Mouse (Mus musculus): ENCODE data around the gene Cdc25b. TPM values are rescaled to one million over a fixed set of nuclear protein-coding genes. Genes with fewer than 3 reads are reported as not detected.

Gene Cdc25b
- polyA plus RNA-seq, 1 experiment from 2014 or later: 76.4 TPM

DNA sequence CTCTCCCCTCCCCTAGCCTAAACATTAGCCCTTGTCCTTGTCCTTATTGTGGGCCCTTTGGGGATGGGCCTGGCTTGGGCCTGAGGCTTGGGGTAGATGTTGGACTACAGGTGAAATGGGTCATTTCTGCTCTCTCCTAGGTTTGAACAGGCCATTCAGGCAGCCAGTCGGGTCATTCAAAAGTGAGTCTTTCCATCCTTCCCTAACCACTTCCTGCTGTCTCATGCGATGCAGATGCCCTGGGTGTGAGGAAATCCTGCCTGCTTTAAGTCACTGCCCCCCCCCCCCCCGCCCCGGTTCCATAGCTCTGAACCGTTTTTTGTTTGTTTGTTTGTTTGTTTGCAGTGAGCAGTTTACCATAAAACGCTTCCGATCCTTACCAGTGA is 4.2 kb downstream of the Cdc25b start:
- Histone ChIP-seq H3K9me3 (ENCODE audit: control insufficient read depth, low read length) (no peaks in the 10 kb centered on the region), H3K4me1 (replicated peaks; ENCODE audit: control insufficient read depth, insufficient read depth, low read length) (peaks cover 40% of the 10 kb centered on the region), H3K9ac (ENCODE audit: low read depth, low read length) (no peak overlapping the region), H3K4me3 (ENCODE audit: low read depth, low read length) (no peak overlapping the region), H3K36me3 (ENCODE audit: control insufficient read depth, insufficient read depth, low read length) (peaks cover 18% of the 10 kb centered on the region), H3K27ac (ENCODE audit: low read depth, low read length) (no peak overlapping the region), H3K4me2 (no peak overlapping the region), H3K27me3 (replicated peaks; ENCODE audit: control insufficient read depth, insufficient read depth, low read length) (no peaks in the 10 kb centered on the region)
- no peak for ATAC-seq (replicated peaks; ENCODE audit: low FRiP score)
- 73% methylated on average over 7 of the region's 7 CpGs for WGBS
- no peak for DNase-seq (ENCODE audit: low spot score)

GRCm38 (mm10) chr2:131196606-131197316 is 10.0 kb downstream of the Cdc25b start:
- H3K4me3 ChIP-seq (ENCODE audit: low read depth, low read length): no peak overlapping the region
- ATAC-seq (replicated peaks; ENCODE audit: low FRiP score): no peak
- no peak for DNase-seq (ENCODE audit: low spot score)
- H3K4me2 ChIP-seq: no peak overlapping the region
- H3K36me3 ChIP-seq (ENCODE audit: control insufficient read depth, insufficient read depth, low read length): peaks cover 13% of the 10 kb centered on the region
- 83% methylated on average over 16 of the region's 16 CpGs for WGBS
- no peak overlapping the region for H3K27ac ChIP-seq (ENCODE audit: low read depth, low read length)
- H3K9me3 ChIP-seq (ENCODE audit: control insufficient read depth, low read length): no peaks in the 10 kb centered on the region
- no peaks in the 10 kb centered on the region for H3K4me1 ChIP-seq (replicated peaks; ENCODE audit: control insufficient read depth, insufficient read depth, low read length)
- H3K9ac ChIP-seq (ENCODE audit: low read depth, low read length): no peak overlapping the region
- H3K27me3 ChIP-seq (replicated peaks; ENCODE audit: control insufficient read depth, insufficient read depth, low read length): no peaks in the 10 kb centered on the region

DNA sequence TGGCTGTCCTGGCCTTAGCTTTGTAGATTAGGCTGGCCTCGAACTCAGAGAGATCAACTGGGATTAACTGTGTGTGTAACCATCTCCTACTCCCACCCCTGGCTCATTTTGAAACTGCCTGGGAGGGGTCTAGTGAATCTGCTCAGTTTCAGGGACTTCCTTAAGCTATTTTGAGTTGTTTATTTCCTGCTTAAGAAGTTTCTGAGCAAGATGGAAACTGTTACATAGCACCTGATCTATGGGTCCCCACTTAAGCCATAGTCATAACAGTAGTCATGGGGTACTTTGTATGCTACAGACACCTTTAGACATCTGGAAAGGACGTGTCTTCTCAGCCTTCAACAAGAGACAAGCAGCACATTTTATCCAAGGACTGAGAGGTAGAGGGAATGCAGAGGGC is 14.0 kb downstream of the Cdc25b start:
- Histone ChIP-seq H3K27me3 (replicated peaks; ENCODE audit: control insufficient read depth, insufficient read depth, low read length) (no peaks in the 10 kb centered on the region), H3K4me2 (no peak overlapping the region), H3K4me1 (replicated peaks; ENCODE audit: control insufficient read depth, insufficient read depth, low read length) (peaks cover 18% of the 10 kb centered on the region), H3K4me3 (ENCODE audit: low read depth, low read length) (no peak overlapping the region), H3K9ac (ENCODE audit: low read depth, low read length) (no peak overlapping the region), H3K9me3 (ENCODE audit: control insufficient read depth, low read length) (no peaks in the 10 kb centered on the region), H3K27ac (ENCODE audit: low read depth, low read length) (no peak overlapping the region), H3K36me3 (ENCODE audit: control insufficient read depth, insufficient read depth, low read length) (no peaks in the 10 kb centered on the region)
- WGBS: 80% methylated on average over 2 of the region's 2 CpGs
- ATAC-seq (replicated peaks; ENCODE audit: low FRiP score): no peak
- no peak for DNase-seq (ENCODE audit: low spot score)

GRCm38 (mm10) chr2:131201262-131201661 is 14.5 kb downstream of the Cdc25b start:
- Histone ChIP-seq H3K9me3 (ENCODE audit: control insufficient read depth, low read length) (no peaks in the 10 kb centered on the region), H3K4me2 (no peak overlapping the region), H3K27ac (ENCODE audit: low read depth, low read length) (no peak overlapping the region), H3K4me3 (ENCODE audit: low read depth, low read length) (no peak overlapping the region), H3K36me3 (ENCODE audit: control insufficient read depth, insufficient read depth, low read length) (no peaks in the 10 kb centered on the region), H3K27me3 (replicated peaks; ENCODE audit: control insufficient read depth, insufficient read depth, low read length) (no peaks in the 10 kb centered on the region), H3K9ac (ENCODE audit: low read depth, low read length) (no peak overlapping the region), H3K4me1 (replicated peaks; ENCODE audit: control insufficient read depth, insufficient read depth, low read length) (peaks cover 22% of the 10 kb centered on the region)
- 88% methylated on average over 3 of the region's 3 CpGs for WGBS
- DNase-seq (ENCODE audit: low spot score) (no peak), ATAC-seq (replicated peaks; ENCODE audit: low FRiP score) (no peak)

DNA sequence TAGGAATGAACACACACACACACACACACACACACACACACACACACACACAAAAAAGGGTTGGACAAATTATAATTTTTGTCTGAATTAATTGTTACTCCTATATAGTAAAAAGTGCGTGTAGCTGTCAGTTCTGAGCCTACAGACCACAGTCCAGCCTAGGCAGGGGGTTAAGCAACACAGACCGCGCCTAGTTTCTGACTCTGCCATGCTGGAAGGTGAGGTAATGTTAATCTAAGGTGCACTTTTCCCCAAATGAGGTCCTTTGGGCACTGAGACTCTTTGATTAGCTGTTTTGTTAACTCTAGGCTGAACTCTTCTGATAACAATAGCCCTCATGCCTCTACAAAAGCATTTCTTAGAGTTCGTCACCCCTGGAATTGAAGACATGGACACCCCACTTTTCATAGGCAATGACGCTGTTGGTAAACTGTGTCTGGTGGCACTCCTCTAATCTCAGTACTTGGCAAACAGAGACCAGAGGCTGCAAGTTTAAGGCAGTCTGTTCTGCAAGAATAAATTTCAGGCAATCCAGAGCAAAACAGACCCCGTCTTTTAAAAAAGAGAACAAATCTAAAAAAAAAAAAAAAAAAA is 17.2 kb downstream of the Cdc25b start:
- H3K9ac ChIP-seq (ENCODE audit: low read depth, low read length): no peak overlapping the region
- peaks cover 35% of the 10 kb centered on the region for H3K4me1 ChIP-seq (replicated peaks; ENCODE audit: control insufficient read depth, insufficient read depth, low read length)
- ATAC-seq (replicated peaks; ENCODE audit: low FRiP score) (no peak), DNase-seq (ENCODE audit: low spot score) (no peak)
- H3K9me3 ChIP-seq (ENCODE audit: control insufficient read depth, low read length): no peaks in the 10 kb centered on the region
- H3K4me2 ChIP-seq: no peak overlapping the region
- no peak overlapping the region for H3K27ac ChIP-seq (ENCODE audit: low read depth, low read length)
- no peaks in the 10 kb centered on the region for H3K27me3 ChIP-seq (replicated peaks; ENCODE audit: control insufficient read depth, insufficient read depth, low read length)
- H3K4me3 ChIP-seq (ENCODE audit: low read depth, low read length): no peak overlapping the region
- no peaks in the 10 kb centered on the region for H3K36me3 ChIP-seq (ENCODE audit: control insufficient read depth, insufficient read depth, low read length)
- whole genome bisulfite sequencing: 82% methylated on average over 6 of the region's 6 CpGs

DNA sequence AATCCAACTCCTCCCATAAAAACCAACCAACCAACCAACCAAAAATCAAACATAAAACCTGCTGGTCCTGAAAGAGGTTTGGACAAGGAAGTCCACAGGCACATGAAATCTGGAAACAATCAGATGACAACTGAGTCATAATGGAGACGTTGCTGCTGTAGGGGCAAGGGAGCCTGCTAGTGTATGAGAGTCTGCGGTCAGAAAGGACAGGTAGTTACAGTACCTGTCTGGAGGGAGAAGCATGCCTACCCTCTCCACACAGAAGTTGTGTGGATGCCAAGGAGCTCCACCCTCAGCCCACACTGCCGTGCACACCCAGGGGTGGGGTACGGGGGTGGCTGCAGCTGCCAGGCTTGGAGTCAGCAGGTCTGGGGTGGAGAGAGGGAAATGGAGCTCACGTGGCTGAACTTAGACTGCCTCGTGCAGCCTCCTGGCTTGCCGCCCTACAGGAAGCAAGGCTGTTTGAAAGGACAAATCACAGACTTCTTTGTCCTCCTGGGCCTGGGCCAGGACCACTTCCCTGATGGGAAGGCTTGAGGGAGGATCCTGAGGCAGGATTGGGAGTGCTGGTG is 17.7 kb downstream of the Cdc25b start:
- Histone ChIP-seq H3K4me1 (replicated peaks; ENCODE audit: control insufficient read depth, insufficient read depth, low read length) (peaks cover 41% of the 10 kb centered on the region), H3K9ac (ENCODE audit: low read depth, low read length) (peak overlapping the region; percentile 40; the same call in 1 of the 2 replicates), H3K9me3 (ENCODE audit: control insufficient read depth, low read length) (no peaks in the 10 kb centered on the region), H3K27me3 (replicated peaks; ENCODE audit: control insufficient read depth, insufficient read depth, low read length) (no peaks in the 10 kb centered on the region), H3K36me3 (ENCODE audit: control insufficient read depth, insufficient read depth, low read length) (no peaks in the 10 kb centered on the region), H3K4me3 (ENCODE audit: low read depth, low read length) (no peak overlapping the region), H3K27ac (ENCODE audit: low read depth, low read length) (peak overlapping the region; percentile 96), H3K4me2 (peak overlapping the region; percentile 23)
- 58% methylated on average over 7 of the region's 7 CpGs for WGBS
- ATAC-seq (replicated peaks; ENCODE audit: low FRiP score) (no peak), DNase-seq (ENCODE audit: low spot score) (no peak)

DNA sequence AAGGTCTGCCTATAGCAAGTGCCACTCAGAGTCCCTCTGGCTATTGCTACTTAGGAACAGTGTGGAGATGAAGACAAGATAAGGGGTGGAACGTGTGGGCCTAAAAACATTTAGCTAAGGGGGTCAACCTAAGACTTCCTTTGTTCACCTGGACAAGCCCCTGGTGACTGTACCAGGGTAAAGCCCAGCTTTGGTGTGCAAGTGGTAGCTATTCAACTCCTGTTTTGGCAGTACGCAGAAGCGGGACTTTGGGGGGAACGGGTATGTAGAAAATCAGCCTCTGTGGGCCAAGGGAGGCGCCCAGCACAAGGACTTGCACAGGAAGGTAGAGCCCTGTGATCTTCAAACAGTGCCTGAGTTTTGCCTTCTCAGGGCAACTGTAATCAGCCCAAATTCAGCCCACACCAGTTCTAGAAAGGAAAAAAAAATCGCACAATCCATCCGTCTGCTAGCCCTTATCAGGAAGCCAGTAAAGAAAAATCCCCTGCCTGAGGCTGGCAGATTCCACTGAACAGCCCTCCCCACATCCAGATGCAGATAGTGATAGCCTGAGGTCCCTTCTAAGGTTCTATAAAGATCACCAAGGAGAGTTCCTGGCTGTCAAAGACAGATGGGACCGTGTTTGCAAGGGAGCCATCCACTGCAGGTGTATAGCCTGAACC is 18.9 kb downstream of the Cdc25b start:
- H3K9ac ChIP-seq (ENCODE audit: low read depth, low read length): peak overlapping the region; percentile 51
- no peaks in the 10 kb centered on the region for H3K27me3 ChIP-seq (replicated peaks; ENCODE audit: control insufficient read depth, insufficient read depth, low read length)
- no peaks in the 10 kb centered on the region for H3K36me3 ChIP-seq (ENCODE audit: control insufficient read depth, insufficient read depth, low read length)
- 37% methylated on average over 8 of the region's 8 CpGs for WGBS
- no peaks in the 10 kb centered on the region for H3K9me3 ChIP-seq (ENCODE audit: control insufficient read depth, low read length)
- peaks cover 44% of the 10 kb centered on the region for H3K4me1 ChIP-seq (replicated peaks; ENCODE audit: control insufficient read depth, insufficient read depth, low read length)
- peak overlapping the region; percentile 55 for H3K4me2 ChIP-seq
- peak overlapping the region; percentile 96 for H3K27ac ChIP-seq (ENCODE audit: low read depth, low read length)
- no peak overlapping the region for H3K4me3 ChIP-seq (ENCODE audit: low read depth, low read length)
- peak; percentile 53 for DNase-seq (ENCODE audit: low spot score)
- ATAC-seq (replicated peaks; ENCODE audit: low FRiP score): peak; percentile 82

DNA sequence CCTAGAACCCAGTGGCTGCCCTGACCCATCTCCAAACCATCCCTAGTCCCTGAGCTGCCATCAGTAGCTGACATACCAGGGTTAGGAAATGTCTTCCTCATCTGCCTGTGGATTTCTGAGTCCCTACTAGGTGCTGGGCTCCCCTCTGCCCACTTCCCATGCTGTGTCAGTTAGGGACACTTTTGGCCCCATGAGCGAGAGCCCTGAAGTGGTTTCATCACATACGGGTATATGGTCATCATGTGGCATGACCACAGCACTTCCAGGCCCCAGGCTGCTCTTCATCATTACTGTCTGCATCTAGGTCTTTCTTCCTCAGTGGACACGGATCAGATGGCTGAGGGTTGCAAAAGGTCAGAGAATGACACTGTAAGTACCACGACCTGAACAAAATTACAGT is 20.0 kb downstream of the Cdc25b start, which contains the start of gene Ap5s1:
Gene Ap5s1 (plus strand): TSS at position 301 of the 400 bp plus-strand sequence.
- no peak within 1 kb of the TSS for H3K4me3 ChIP-seq (ENCODE audit: low read depth, low read length)
- H3K4me2 ChIP-seq: peak within 1 kb of the TSS; percentile 55
- no peaks in the 10 kb centered on the region for H3K9me3 ChIP-seq (ENCODE audit: control insufficient read depth, low read length)
- H3K27ac ChIP-seq (ENCODE audit: low read depth, low read length): peak within 1 kb of the TSS; percentile 81
- 69% methylated on average over 4 of the region's 4 CpGs for WGBS
- H3K27me3 ChIP-seq (replicated peaks; ENCODE audit: control insufficient read depth, insufficient read depth, low read length): no peaks in the 10 kb centered on the region
- peaks cover 52% of the 10 kb centered on the region for H3K4me1 ChIP-seq (replicated peaks; ENCODE audit: control insufficient read depth, insufficient read depth, low read length)
- peak within 1 kb of the TSS; percentile 51 for H3K9ac ChIP-seq (ENCODE audit: low read depth, low read length)
- ATAC-seq (replicated peaks; ENCODE audit: low FRiP score): no peak
- DNase-seq (ENCODE audit: low spot score): no peak
- no peaks in the 10 kb centered on the region for H3K36me3 ChIP-seq (ENCODE audit: control insufficient read depth, insufficient read depth, low read length)

Data from liver, embryonic 11.5 days (tissue).